Mouse (Mus musculus): ENCODE results near the gene Slc44a5.

GRCm38 (mm10) chr3:154142618-154143017, 169.4 kb downstream of the Slc44a5 start:
- TF ChIP-seq EP300 (IDR thresholded peaks at IDR 0.05; ENCODE audit: insufficient read depth, low read depth, low read length) (no peak), POLR2A (IDR thresholded peaks at IDR 0.05; ENCODE audit: insufficient read depth, low read depth, low read length) (no peak), CTCF (IDR thresholded peaks at IDR 0.05) (no peak)
